Comparison of ENCODE assay signal across 14 mouse cellular contexts in the genomic region with DNA sequence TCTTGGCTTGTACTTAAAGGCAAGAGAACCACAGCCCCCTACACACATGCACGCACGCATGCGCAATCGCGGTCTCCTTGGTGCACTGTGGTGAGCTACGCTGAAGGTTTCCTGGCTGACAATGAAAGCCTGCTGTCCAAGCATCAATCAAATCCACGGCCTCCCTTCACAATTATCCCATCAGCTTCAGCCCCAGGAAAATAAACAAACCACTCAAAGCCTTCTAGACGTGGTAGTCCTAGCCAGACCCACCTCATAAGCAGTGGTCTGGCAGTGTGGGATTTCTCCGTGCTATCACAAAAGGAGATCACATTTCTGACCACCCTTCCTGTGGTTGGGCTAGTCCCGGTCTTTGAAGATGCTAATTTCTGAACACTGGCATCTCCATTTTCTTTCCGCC.
DNase-seq lines count a peak whose midpoint lies in the region; ATAC-seq and TF ChIP-seq lines count a peak whose summit lies in the region.
"Had no signal": no experiment of that assay in that cellular context is flagged by ENCODE, and none has a peak within 500 bp of the region (broad histone marks: within the 10 kb centered on the region; RNA-seq: fewer than 3 reads in every experiment).

No protein-coding gene starts in this region.

- H3K27ac ChIP-seq in forebrain, embryonic 16.5 days (ENCODE audit: low read length), result no peak overlapping the region
- H3K27ac ChIP-seq in forebrain, embryonic 11.5 days (ENCODE audit: low read depth, low read length), result no peak overlapping the region
- H3K27ac ChIP-seq in lung, postnatal 0 days (ENCODE audit: low read length), result no peak overlapping the region
- H3K27ac ChIP-seq in liver, embryonic 13.5 days, result no peak overlapping the region
- H3K27ac ChIP-seq: embryonic facial prominence, embryonic 12.5 days; stomach, postnatal 0 days had no signal

- no peak for TF ChIP-seq EP300 in lung, postnatal 0 days (IDR thresholded peaks at IDR 0.05)

- H3K9me3 ChIP-seq in forebrain, embryonic 16.5 days (ENCODE audit: control insufficient read depth, low read length), result no peaks in the 10 kb centered on the region
- no peaks in the 10 kb centered on the region for H3K9me3 ChIP-seq in forebrain, embryonic 11.5 days (ENCODE audit: control insufficient read depth, low read length)
- no peaks in the 10 kb centered on the region for H3K9me3 ChIP-seq in lung, postnatal 0 days (ENCODE audit: low read length)
- H3K9me3 ChIP-seq in liver, embryonic 13.5 days (replicated peaks), result no peaks in the 10 kb centered on the region
- H3K9me3 ChIP-seq: embryonic facial prominence, embryonic 12.5 days had no signal

- H3K4me2 ChIP-seq in forebrain, embryonic 16.5 days (ENCODE audit: low read length), result no peak overlapping the region
- no peak overlapping the region for H3K4me2 ChIP-seq in forebrain, embryonic 11.5 days (ENCODE audit: low read depth, low read length, severe bottlenecking)
- no peak overlapping the region for H3K4me2 ChIP-seq in lung, postnatal 0 days (replicated peaks; ENCODE audit: low read depth, low read length)
- peak overlapping the region; percentile 13; the same call in 1 of the 2 replicates for H3K4me2 ChIP-seq in liver, embryonic 13.5 days
- H3K4me2 ChIP-seq: embryonic facial prominence, embryonic 12.5 days had no signal

- no peak for TF ChIP-seq CTCF in lung, postnatal 0 days (IDR thresholded peaks at IDR 0.05)

- DNase-seq in forebrain, embryonic 11.5 days (ENCODE audit: low spot score), result no peak
- peak; percentile 65 for DNase-seq in lung, postnatal 0 days (ENCODE audit: low spot score)
- DNase-seq in lung, postnatal 25 days (ENCODE audit: low spot score), result no peak
- peak; percentile 77 for DNase-seq in R1 (ENCODE audit: low read depth, low spot score)
- DNase-seq in liver, embryonic 13.5 days, result no peak
- DNase-seq in kidney, postnatal 10 days, result no peak
- no peak for DNase-seq in layer of hippocampus, postnatal 25 days (ENCODE audit: extremely low spot score in 1 of 2, low spot score in 1 of 2)
- DNase-seq: cerebellum, adult 9-10 months; heart, adult 18-20 months; heart, postnatal 36 days; kidney, adult 8-10 months had no signal

- no peak overlapping the region for H3K9ac ChIP-seq in forebrain, embryonic 16.5 days (replicated peaks; ENCODE audit: low read depth, low read length)
- no peak overlapping the region for H3K9ac ChIP-seq in forebrain, embryonic 11.5 days (ENCODE audit: low read length)
- no peak overlapping the region for H3K9ac ChIP-seq in lung, postnatal 0 days (replicated peaks; ENCODE audit: low read depth)
- no peak overlapping the region for H3K9ac ChIP-seq in liver, embryonic 13.5 days
- H3K9ac ChIP-seq: embryonic facial prominence, embryonic 12.5 days had no signal

- H3K4me1 ChIP-seq in forebrain, embryonic 16.5 days (replicated peaks; ENCODE audit: control insufficient read depth, insufficient read depth, low read length), result no peaks in the 10 kb centered on the region
- H3K4me1 ChIP-seq in forebrain, embryonic 11.5 days (replicated peaks; ENCODE audit: control insufficient read depth, insufficient read depth, low read length), result no peaks in the 10 kb centered on the region
- peaks cover 6% of the 10 kb centered on the region; the same call in 1 of the 2 replicates for H3K4me1 ChIP-seq in lung, postnatal 0 days (ENCODE audit: insufficient read depth, low read depth, low read length)
- H3K4me1 ChIP-seq in liver, embryonic 13.5 days (replicated peaks), result peaks cover 10% of the 10 kb centered on the region; the same call in 1 of the 2 replicates

- H3K27me3 ChIP-seq in forebrain, embryonic 16.5 days (replicated peaks; ENCODE audit: control insufficient read depth, insufficient read depth, low read length), result no peaks in the 10 kb centered on the region
- H3K27me3 ChIP-seq in forebrain, embryonic 11.5 days (ENCODE audit: control insufficient read depth, insufficient read depth, low read length), result no peaks in the 10 kb centered on the region
- H3K27me3 ChIP-seq in lung, postnatal 0 days (replicated peaks; ENCODE audit: insufficient read depth, low read length), result 0 out of 2 replicates have a peak, but pooled peaks cover 5% of the 10 kb centered on the region
- H3K27me3 ChIP-seq in liver, embryonic 13.5 days, result no peaks in the 10 kb centered on the region
- H3K27me3 ChIP-seq: embryonic facial prominence, embryonic 12.5 days had no signal

- peak; percentile 45; the same call in 1 of the 2 replicates for ATAC-seq in forebrain, embryonic 16.5 days
- no peak for ATAC-seq in forebrain, embryonic 11.5 days (replicated peaks; ENCODE audit: low FRiP score)
- peak; percentile 63 for ATAC-seq in lung, postnatal 0 days
- no peak for ATAC-seq in liver, embryonic 13.5 days (ENCODE audit: low read depth)

- no peaks in the 10 kb centered on the region for H3K36me3 ChIP-seq in forebrain, embryonic 16.5 days (ENCODE audit: control insufficient read depth, insufficient read depth)
- no peaks in the 10 kb centered on the region for H3K36me3 ChIP-seq in forebrain, embryonic 11.5 days (ENCODE audit: control insufficient read depth, insufficient read depth, low read length)
- no peaks in the 10 kb centered on the region for H3K36me3 ChIP-seq in lung, postnatal 0 days (ENCODE audit: insufficient read depth, low read length)
- no peaks in the 10 kb centered on the region for H3K36me3 ChIP-seq in liver, embryonic 13.5 days
- H3K36me3 ChIP-seq: embryonic facial prominence, embryonic 12.5 days had no signal

- WGBS in forebrain, embryonic 16.5 days, result 59% methylated on average over 11 of the region's 11 CpGs
- WGBS in forebrain, embryonic 11.5 days, result 74% methylated on average over 11 of the region's 11 CpGs
- 35% methylated on average over 11 of the region's 11 CpGs for WGBS in lung, postnatal 0 days
- 36% methylated on average over 11 of the region's 11 CpGs for WGBS in liver, embryonic 13.5 days (ENCODE audit: insufficient replicate concordance)

- no peak overlapping the region for H3K4me3 ChIP-seq in forebrain, embryonic 16.5 days (replicated peaks; ENCODE audit: low read length)
- no peak overlapping the region for H3K4me3 ChIP-seq in forebrain, embryonic 11.5 days (ENCODE audit: low read depth, low read length)
- no peak overlapping the region for H3K4me3 ChIP-seq in lung, postnatal 0 days (ENCODE audit: low read depth, low read length)
- no peak overlapping the region for H3K4me3 ChIP-seq in liver, embryonic 13.5 days (replicated peaks)
- H3K4me3 ChIP-seq: embryonic facial prominence, embryonic 12.5 days had no signal

Comparison
In these comparisons a context has a peak if more than half of its experiments do, and no peak if none do; other contexts are left out.
1. ATAC-seq: peak in forebrain, embryonic 16.5 days (single experiment) and lung, postnatal 0 days (single experiment); none in forebrain, embryonic 11.5 days (single experiment) and liver, embryonic 13.5 days (single experiment).
2. DNase-seq: peak in lung, postnatal 0 days (single experiment) and R1 (single experiment); none in forebrain, embryonic 11.5 days (single experiment), lung, postnatal 25 days (single experiment), liver, embryonic 13.5 days (single experiment), kidney, postnatal 10 days (single experiment) and layer of hippocampus, postnatal 25 days (0 of 2).